In genomic region chr11:50174730-50175187, GRCm38 (mm10) we compare ENCODE assay signal across 8 mouse cellular contexts. TPM values are rescaled to one million over a fixed set of nuclear protein-coding genes. Genes with fewer than 3 reads are reported as not detected.
DNase-seq lines count a peak whose midpoint lies in the region; ATAC-seq and TF ChIP-seq lines count a peak whose summit lies in the region.

No protein-coding gene starts in this region.

- peak; percentile 87 for TF ChIP-seq POLR2A in testis, adult 2 months (IDR thresholded peaks at IDR 0.05; ENCODE audit: control insufficient read depth, low read depth, low read length)

- H3K27ac ChIP-seq in heart, embryonic 14.5 days (replicated peaks in 1 of 2; ENCODE audit: control insufficient read depth in 1 of 2, insufficient read depth in 1 of 2, low read depth in 2 of 2, low read length in 2 of 2): no peak overlapping the region; a peak in 1 of 4 replicates
- H3K27ac ChIP-seq in liver, embryonic 16.5 days (ENCODE audit: low read length): peak overlapping the region; percentile 85
- peak overlapping the region; percentile 89 for H3K27ac ChIP-seq in neural tube, embryonic 13.5 days (replicated peaks)
- peak overlapping the region; percentile 54 for H3K27ac ChIP-seq in testis, adult 2 months (ENCODE audit: control insufficient read depth, insufficient read depth, low read depth, low read length)

- H3K27me3 ChIP-seq in heart, embryonic 14.5 days (ENCODE audit: control insufficient read depth, insufficient read depth, low read length): no peaks in the 10 kb centered on the region
- H3K27me3 ChIP-seq in liver, embryonic 16.5 days (ENCODE audit: control insufficient read depth, insufficient read depth, low read depth, low read length): no peaks in the 10 kb centered on the region
- no peaks in the 10 kb centered on the region for H3K27me3 ChIP-seq in neural tube, embryonic 13.5 days
- no peaks in the 10 kb centered on the region for H3K27me3 ChIP-seq in testis, adult 2 months (ENCODE audit: control insufficient read depth, insufficient read depth, low read length)

- H3K4me3 ChIP-seq in heart, embryonic 14.5 days (ENCODE audit: control insufficient read depth in 1 of 2, insufficient read depth in 1 of 2, low read depth in 1 of 2, low read length in 2 of 2): peak overlapping the region; percentile 66 to 76
- H3K4me3 ChIP-seq in liver, embryonic 16.5 days (ENCODE audit: low read depth, low read length): peak overlapping the region; percentile 78
- peak overlapping the region; percentile 74 for H3K4me3 ChIP-seq in neural tube, embryonic 13.5 days
- peak overlapping the region; percentile 91 for H3K4me3 ChIP-seq in testis, adult 2 months (ENCODE audit: control insufficient read depth, low read depth, low read length)

- DNase-seq in brain, embryonic 18.5 days (ENCODE audit: low read depth, low spot score): peak; percentile 96
- peak; percentile 99 to 100 for DNase-seq in kidney, postnatal 36 days

- H3K9ac ChIP-seq in heart, embryonic 14.5 days (ENCODE audit: low read length): peak overlapping the region; percentile 87
- peak overlapping the region; percentile 77 for H3K9ac ChIP-seq in liver, embryonic 16.5 days (ENCODE audit: low read depth, low read length)
- H3K9ac ChIP-seq in neural tube, embryonic 13.5 days: peak overlapping the region; percentile 87

- H3K36me3 ChIP-seq in heart, embryonic 14.5 days (ENCODE audit: control insufficient read depth, insufficient read depth, low read length): peaks cover 39% of the 10 kb centered on the region
- peaks cover 5% of the 10 kb centered on the region; the same call in 1 of the 2 replicates for H3K36me3 ChIP-seq in liver, embryonic 16.5 days (ENCODE audit: control insufficient read depth, insufficient read depth)
- peaks cover 48% of the 10 kb centered on the region for H3K36me3 ChIP-seq in neural tube, embryonic 13.5 days
- H3K36me3 ChIP-seq in testis, adult 2 months (ENCODE audit: control insufficient read depth, insufficient read depth, low read length): peaks cover 4% of the 10 kb centered on the region

- H3K4me1 ChIP-seq in heart, embryonic 14.5 days (ENCODE audit: control insufficient read depth in 2 of 2, insufficient read depth in 2 of 2, low read length in 2 of 2): peaks cover 0 to 7% of the 10 kb centered on the region in 2 experiments; a peak in 3 of 4 replicates
- H3K4me1 ChIP-seq in liver, embryonic 16.5 days (ENCODE audit: control insufficient read depth, low read depth, low read length): peaks cover 21% of the 10 kb centered on the region
- peaks cover 13% of the 10 kb centered on the region for H3K4me1 ChIP-seq in neural tube, embryonic 13.5 days (replicated peaks)
- H3K4me1 ChIP-seq in testis, adult 2 months (ENCODE audit: control insufficient read depth, insufficient read depth, low read length): peaks cover 2% of the 10 kb centered on the region; the same call in 1 of the 2 replicates

- peak overlapping the region; percentile 95 for H3K4me2 ChIP-seq in heart, embryonic 14.5 days (ENCODE audit: low read length)
- H3K4me2 ChIP-seq in liver, embryonic 16.5 days (ENCODE audit: low read depth, low read length): peak overlapping the region; percentile 86
- peak overlapping the region; percentile 81 for H3K4me2 ChIP-seq in neural tube, embryonic 13.5 days

- under 1% methylated on average over 26 of the region's 27 CpGs for WGBS in heart, embryonic 14.5 days
- WGBS in liver, embryonic 16.5 days (ENCODE audit: insufficient replicate concordance): under 1% methylated on average over 27 of the region's 27 CpGs
- under 1% methylated on average over 27 of the region's 27 CpGs for WGBS in neural tube, embryonic 13.5 days

- no peak for TF ChIP-seq CTCF in testis, adult 2 months (IDR thresholded peaks at IDR 0.05; ENCODE audit: control insufficient read depth, insufficient read depth, insufficient replicate concordance, low read depth, low read length)

- no peaks in the 10 kb centered on the region for H3K9me3 ChIP-seq in heart, embryonic 14.5 days (ENCODE audit: control insufficient read depth, low read length)
- H3K9me3 ChIP-seq in liver, embryonic 16.5 days (replicated peaks; ENCODE audit: control insufficient read depth, low read length): no peaks in the 10 kb centered on the region
- H3K9me3 ChIP-seq in neural tube, embryonic 13.5 days: no peaks in the 10 kb centered on the region

- peak; percentile 99 for ATAC-seq in CD4-positive, CD25-positive, alpha-beta regulatory T cell, adult 4 months
- ATAC-seq in erythroid progenitor cell, adult 5-6 weeks (replicated peaks; ENCODE audit: low FRiP score, poor library complexity, severe bottlenecking): peak; percentile 99
- peak; percentile 98 for ATAC-seq in heart, embryonic 14.5 days (ENCODE audit: insufficient number of reproducible peaks, insufficient read depth, low FRiP score, low read depth)
- ATAC-seq in liver, embryonic 16.5 days (ENCODE audit: low read depth): peak; percentile 98
- ATAC-seq in neural tube, embryonic 13.5 days (ENCODE audit: low read depth): peak; percentile 99

RNA-seq across cellular contexts. Expression of gene Mrnip, which starts 0.5 kb away (rescaled TPM):
- 10 to 100 TPM in 1 of 2 experiments, 1 to 10 TPM in 1; 7.9 to 11.7 TPM for polyA plus RNA-seq in CD4-positive, CD25-positive, alpha-beta regulatory T cell, adult 4 months (2017; shearing (Covaris generic))
- 2.5 and 6.1 TPM in 2 replicates for total RNA-seq in erythroid progenitor cell, adult 5-6 weeks (2015; ENCODE audit: low replicate concordance)
- 0.51 TPM in 1 of 2 replicates, not detected in the other for total RNA-seq in erythroid progenitor cell, adult 5-6 weeks (2017; ENCODE audit: low replicate concordance)
- 10.9 and 13.1 TPM in 2 replicates for polyA plus RNA-seq in heart, embryonic 14.5 days (2014; fragmentation: Nextera tagmentation; extraction: Ambion mirVana)
- polyA plus RNA-seq in liver, embryonic 16.5 days (2015; fragmentation: Nextera tagmentation; extraction: Ambion mirVana): 7.9 and 8.6 TPM in 2 replicates
- 23.1 and 31.9 TPM in 2 replicates for polyA plus RNA-seq in neural tube, embryonic 13.5 days (2015; fragmentation: Nextera tagmentation; extraction: Ambion mirVana)
- 30.4 and 39.1 TPM in 2 replicates for polyA plus RNA-seq in testis, adult 2 months (2012; rRNA removed)

RNA-seq across cellular contexts. Expression of gene Sqstm1, which starts 35.9 kb away (rescaled TPM):
- 10 to 100 TPM; 74.8 to 88.4 TPM for polyA plus RNA-seq in CD4-positive, CD25-positive, alpha-beta regulatory T cell, adult 4 months (2017; shearing (Covaris generic))
- 28.5 and 36.4 TPM in 2 replicates for total RNA-seq in erythroid progenitor cell, adult 5-6 weeks (2015; ENCODE audit: low replicate concordance)
- 179 and 213 TPM in 2 replicates for total RNA-seq in erythroid progenitor cell, adult 5-6 weeks (2017; ENCODE audit: low replicate concordance)
- 216 and 226 TPM in 2 replicates for polyA plus RNA-seq in heart, embryonic 14.5 days (2014; fragmentation: Nextera tagmentation; extraction: Ambion mirVana)
- polyA plus RNA-seq in liver, embryonic 16.5 days (2015; fragmentation: Nextera tagmentation; extraction: Ambion mirVana): 165 and 182 TPM in 2 replicates
- polyA plus RNA-seq in neural tube, embryonic 13.5 days (2015; fragmentation: Nextera tagmentation; extraction: Ambion mirVana): 337 and 343 TPM in 2 replicates
- polyA plus RNA-seq in testis, adult 2 months (2012; rRNA removed): 43.2 and 46.7 TPM in 2 replicates

RNA-seq across cellular contexts. Expression of gene Mgat4b, which starts 35.9 kb away (rescaled TPM):
- polyA plus RNA-seq in CD4-positive, CD25-positive, alpha-beta regulatory T cell, adult 4 months (2017; shearing (Covaris generic)): 1 to 10 TPM; 1.1 to 1.7 TPM
- total RNA-seq in erythroid progenitor cell, adult 5-6 weeks (2015; ENCODE audit: low replicate concordance): 26.8 and 48.7 TPM in 2 replicates
- total RNA-seq in erythroid progenitor cell, adult 5-6 weeks (2017; ENCODE audit: low replicate concordance): 38.2 and 40.9 TPM in 2 replicates
- 32.9 and 37.6 TPM in 2 replicates for polyA plus RNA-seq in heart, embryonic 14.5 days (2014; fragmentation: Nextera tagmentation; extraction: Ambion mirVana)
- 2.2 and 3.1 TPM in 2 replicates for polyA plus RNA-seq in liver, embryonic 16.5 days (2015; fragmentation: Nextera tagmentation; extraction: Ambion mirVana)
- 52.8 and 56.6 TPM in 2 replicates for polyA plus RNA-seq in neural tube, embryonic 13.5 days (2015; fragmentation: Nextera tagmentation; extraction: Ambion mirVana)
- polyA plus RNA-seq in testis, adult 2 months (2012; rRNA removed): 19.5 and 20.8 TPM in 2 replicates

RNA-seq across cellular contexts. Expression of gene Tbc1d9b, which starts 43.6 kb away (rescaled TPM):
- polyA plus RNA-seq in CD4-positive, CD25-positive, alpha-beta regulatory T cell, adult 4 months (2017; shearing (Covaris generic)): 10 to 100 TPM; 23.4 to 30.0 TPM
- 13.0 and 16.3 TPM in 2 replicates for total RNA-seq in erythroid progenitor cell, adult 5-6 weeks (2015; ENCODE audit: low replicate concordance)
- 6.2 and 16.6 TPM in 2 replicates for total RNA-seq in erythroid progenitor cell, adult 5-6 weeks (2017; ENCODE audit: low replicate concordance)
- 27.4 and 28.7 TPM in 2 replicates for polyA plus RNA-seq in heart, embryonic 14.5 days (2014; fragmentation: Nextera tagmentation; extraction: Ambion mirVana)
- polyA plus RNA-seq in liver, embryonic 16.5 days (2015; fragmentation: Nextera tagmentation; extraction: Ambion mirVana): 12.9 and 13.1 TPM in 2 replicates
- polyA plus RNA-seq in neural tube, embryonic 13.5 days (2015; fragmentation: Nextera tagmentation; extraction: Ambion mirVana): 36.1 and 39.2 TPM in 2 replicates
- polyA plus RNA-seq in testis, adult 2 months (2012; rRNA removed): 10.9 and 12.5 TPM in 2 replicates

Comparison
In these comparisons a context has a peak if more than half of its experiments do, and no peak if none do; other contexts are left out.
1. H3K27ac ChIP-seq: peak in liver, embryonic 16.5 days (single experiment), neural tube, embryonic 13.5 days (single experiment) and testis, adult 2 months (single experiment); none in heart, embryonic 14.5 days (0 of 2).
2. Peak in every context shown above with its lines, with median percentiles within 50 percentile points of each other: ATAC-seq, H3K4me2 ChIP-seq, H3K4me3 ChIP-seq and H3K9ac ChIP-seq.